Mouse (Mus musculus) CH12.LX (cell line): ENCODE measurements around the gene Adgrg5. TPM values are rescaled to one million over a fixed set of nuclear protein-coding genes. Genes with fewer than 3 reads are reported as not detected.
A peak's percentile ranks its signal among the peaks of the same experiment; 100 is the strongest.

ENCODE experiments used
- DNase-seq: peaks from one replicate; pipeline ENCODE4 v3.0.0-alpha.2; 2013; ENCODE audit errors: extremely low read depth
- H3K27ac ChIP-seq: 2 replicates; pipeline ENCODE4 v1.5.1; 2012; ENCODE audit warnings: low read depth, mild to moderate bottlenecking, control low read depth, moderate library complexity; ENCODE audit not compliant: insufficient read depth
- H3K27me3 ChIP-seq: replicated peaks from 2 replicates; pipeline ENCODE3; 2012; ENCODE audit warnings: inconsistent platforms
- H3K36me3 ChIP-seq, 2 experiments: replicated peaks in 1 of 2; 2 replicates each; pipeline versions ENCODE3 to v1.6.1; 2012; ENCODE audit warnings: inconsistent platforms in 1 of 2, low read length in 1 of 2, mild to moderate bottlenecking in 1 of 2, mixed read lengths in 1 of 2, moderate library complexity in 1 of 2; ENCODE audit not compliant: control insufficient read depth in 1 of 2, insufficient read depth in 1 of 2
- H3K4me1 ChIP-seq, 2 experiments: 2 replicates each; pipeline ENCODE4 v1.6.1; 2012; ENCODE audit warnings: inconsistent platforms in 1 of 2, moderate library complexity in 1 of 2; ENCODE audit not compliant: insufficient read depth in 2 of 2, control insufficient read depth in 1 of 2
- H3K4me2 ChIP-seq: 2 replicates; pipeline ENCODE4 v1.6.1; 2012; ENCODE audit warnings: low read depth, mild to moderate bottlenecking, control low read depth; ENCODE audit not compliant: poor library complexity, insufficient read depth, severe bottlenecking
- H3K4me3 ChIP-seq, 3 experiments: fragments of 150-350 bp in 1 of 3; sonication (generic) in 1 of 3; replicated peaks in 1 of 3; 2 replicates each; pipeline versions ENCODE3 to v1.5.1; 2011 to 2012; ENCODE audit warnings: low read depth in 2 of 3, low read length in 2 of 3, mild to moderate bottlenecking in 2 of 3, moderate library complexity in 2 of 3, control low read depth in 1 of 3, improper control_type of control experiment in 1 of 3, inconsistent platforms in 1 of 3, mixed read lengths in 1 of 3; ENCODE audit not compliant: poor library complexity in 1 of 3
- H3K79me2 ChIP-seq: replicated peaks from 2 replicates; pipeline ENCODE4 v1.6.1; 2012; ENCODE audit warnings: mild to moderate bottlenecking, moderate library complexity; ENCODE audit not compliant: control insufficient read depth, poor library complexity, insufficient read depth, severe bottlenecking; ENCODE audit errors: extremely low read depth
- H3K9ac ChIP-seq: 2 replicates; pipeline ENCODE4 v1.6.1; 2012; ENCODE audit warnings: low read depth, mild to moderate bottlenecking, control low read depth, moderate library complexity; ENCODE audit not compliant: insufficient read depth
- H3K9me3 ChIP-seq: replicated peaks from 2 replicates; pipeline ENCODE3; 2012; ENCODE audit warnings: low read length, inconsistent platforms, mixed read lengths
- CHD2 ChIP-seq: IDR thresholded peaks from 2 replicates; pipeline ENCODE4 v1.6.1; 2011; ENCODE audit warnings: low read length, improper control_type of control experiment
- CTCF ChIP-seq, 2 experiments: IDR thresholded peaks in 1 of 2; conservative IDR thresholded peaks in 1 of 2; 2 replicates each; pipeline ENCODE4 v1.5.1; 2011 to 2012; ENCODE audit warnings: low read depth in 2 of 2, low read length in 2 of 2, improper control_type of control experiment in 1 of 2, inconsistent platforms in 1 of 2, mild to moderate bottlenecking in 1 of 2, moderate library complexity in 1 of 2
- E2F4 ChIP-seq: IDR thresholded peaks from 2 replicates; pipeline ENCODE4 v1.6.1; 2011; ENCODE audit warnings: low read depth, low read length, improper control_type of control experiment; ENCODE audit not compliant: insufficient replicate concordance
- ETS1 ChIP-seq: conservative IDR thresholded peaks from 2 replicates; pipeline ENCODE4 v1.6.1; 2012; ENCODE audit warnings: low read depth, mild to moderate bottlenecking, inconsistent platforms, low read length, improper control_type of control experiment, moderate library complexity
- HCFC1 ChIP-seq: IDR thresholded peaks from 2 replicates; pipeline ENCODE4 v1.6.1; 2012; ENCODE audit warnings: low read depth, mild to moderate bottlenecking, inconsistent platforms, low read length, improper control_type of control experiment
- MAFK ChIP-seq: IDR thresholded peaks from 2 replicates; pipeline ENCODE4 v1.6.1; 2011; ENCODE audit warnings: low read length, improper control_type of control experiment; ENCODE audit not compliant: insufficient replicate concordance
- MAZ ChIP-seq: IDR thresholded peaks from 2 replicates; pipeline ENCODE4 v1.6.1; 2012; ENCODE audit warnings: low read depth, mild to moderate bottlenecking, inconsistent platforms, low read length, improper control_type of control experiment, moderate library complexity
- MEF2A ChIP-seq: IDR thresholded peaks from 2 replicates; pipeline ENCODE4 v1.6.1; 2014; ENCODE audit warnings: low read depth, mild to moderate bottlenecking, inconsistent platforms, low read length, improper control_type of control experiment, borderline replicate concordance
- MXI1 ChIP-seq: IDR thresholded peaks from 2 replicates; pipeline ENCODE4 v1.6.1; 2011; ENCODE audit warnings: mild to moderate bottlenecking, low read depth, low read length, improper control_type of control experiment
- POLR2A ChIP-seq: IDR thresholded peaks from 2 replicates; pipeline ENCODE4 v1.6.1; 2011; ENCODE audit warnings: low read depth, mild to moderate bottlenecking, improper control_type of control experiment, low read length
- SMC3 ChIP-seq: IDR thresholded peaks from 2 replicates; pipeline ENCODE4 v1.6.1; 2011; ENCODE audit warnings: low read depth, low read length, improper control_type of control experiment
- TBP ChIP-seq: conservative IDR thresholded peaks from 2 replicates; pipeline ENCODE4 v1.6.1; 2011; ENCODE audit warnings: low read depth, low read length, improper control_type of control experiment
- TCF12 ChIP-seq: IDR thresholded peaks from 2 replicates; pipeline ENCODE4 v1.6.1; 2014; ENCODE audit warnings: low read depth, mild to moderate bottlenecking, inconsistent platforms, low read length, improper control_type of control experiment
- UBTF ChIP-seq: IDR thresholded peaks from 2 replicates; pipeline ENCODE4 v1.6.1; 2012; ENCODE audit warnings: low read depth, mild to moderate bottlenecking, inconsistent platforms, low read length, improper control_type of control experiment, moderate library complexity
- ZMIZ1 ChIP-seq: IDR thresholded peaks from 2 replicates; pipeline ENCODE4 v1.6.1; 2012; ENCODE audit warnings: low read depth, mild to moderate bottlenecking, inconsistent platforms, low read length, improper control_type of control experiment
- dilution Hi-C: fragments of 300-500 bp; cut with MboI; formaldehyde crosslinking; loops from 2 replicates; pipeline ENCODE4 v1.14.3; 2020; ENCODE audit warnings: low sequenced_read_pairs; ENCODE audit not compliant: extremely low pct_unique_long_range_greater_than_20kb, extremely low pct_ligation_motif_present
- in situ Hi-C: fragments of 300-500 bp; cut with MboI; formaldehyde crosslinking; loops from 3 replicates; pipeline ENCODE4 v1.14.3; 2019; ENCODE audit warnings: low sequenced_read_pairs, low pct_ligation_motif_present, low pct_unique_long_range_greater_than_20kb, mixed read lengths
- polyA plus RNA-seq: library from polyadenylated mRNA; unstranded; fragments of >175 nt; gene quantifications from 2 replicates; pipeline ENCODE4 v1.2.1, GENCODE M21; 2012; ENCODE audit warnings: low read depth; ENCODE audit not compliant: insufficient read length
- total RNA-seq, 2 experiments: library from RNA; depleted of rRNA; stranded (reverse); fragments of 300-350 nt in 1 of 2; fragments of >200 nt in 1 of 2; gene quantifications; 2 replicates each; pipeline ENCODE4 v1.2.3; 2012 to 2014

The Adgrg5 gene
- total and polyA plus RNA-seq, 3 experiments = 0.81 to 10.0 (median 6.9) TPM

DNA sequence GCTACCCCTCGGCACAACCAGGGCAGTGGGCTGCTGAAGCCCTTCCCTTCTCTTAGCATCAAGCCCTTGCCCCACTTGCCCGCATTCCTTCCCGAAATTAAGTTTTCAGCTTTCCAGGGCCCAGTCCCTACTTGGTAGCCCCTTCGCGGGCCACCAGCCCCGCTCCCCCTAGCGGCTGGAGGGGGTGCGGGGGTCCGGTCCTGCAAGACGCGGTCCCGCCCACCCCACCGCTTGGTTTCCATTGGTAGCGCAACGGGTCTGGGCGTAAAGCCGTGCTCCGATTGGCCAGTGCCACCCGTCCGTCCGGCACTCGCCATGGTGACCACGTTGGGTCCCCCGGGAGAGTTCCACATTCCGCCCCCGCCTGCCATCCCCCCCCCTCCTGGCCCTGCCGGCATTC is 6.1 kb upstream of the Adgrg5 start:
- dilution Hi-C loops = no loop called here
- Histone ChIP-seq H3K4me1 (peaks cover 12 to 35% of the 10 kb centered on the region in 2 experiments), H3K4me3 (peak overlapping the region; percentile 59 to 70 (median 62)), H3K4me2 (peak overlapping the region; percentile 53), H3K9ac (peak overlapping the region; percentile 70), H3K27ac (no peak overlapping the region), H3K79me2 (no peaks in the 10 kb centered on the region), H3K36me3 (peaks cover 10 to 12% of the 10 kb centered on the region in 2 experiments), H3K27me3 (peaks cover 1% of the 10 kb centered on the region), H3K9me3 (peaks cover 7% of the 10 kb centered on the region)
- DNase-seq = peak; percentile 82
- in situ Hi-C loops = no loop called here
- TF ChIP-seq MAZ (peak; percentile 30; the same call in 1 of the 2 replicates), CHD2 (peak; percentile 69), TCF12 (peak; percentile 34; the same call in 1 of the 2 replicates), SMC3 (peak; percentile 21; the same call in 1 of the 2 replicates), ETS1 (no peak), MAFK (no peak), ZMIZ1 (no peak), MEF2A (peak; percentile 17; the same call in 1 of the 2 replicates), HCFC1 (peak; percentile 21; the same call in 1 of the 2 replicates), MXI1 (peak; percentile 28; the same call in 1 of the 2 replicates), E2F4 (no peak), CTCF (conservative IDR thresholded peaks at IDR 0.05 in 1 of 2, IDR thresholded peaks at IDR 0.05 in 1 of 2; ENCODE audit: low read depth in 2 of 2, low read length in 2 of 2) (peak in 1 of 2 experiments; percentile 72; a peak in 2 of 4 replicates)

DNA sequence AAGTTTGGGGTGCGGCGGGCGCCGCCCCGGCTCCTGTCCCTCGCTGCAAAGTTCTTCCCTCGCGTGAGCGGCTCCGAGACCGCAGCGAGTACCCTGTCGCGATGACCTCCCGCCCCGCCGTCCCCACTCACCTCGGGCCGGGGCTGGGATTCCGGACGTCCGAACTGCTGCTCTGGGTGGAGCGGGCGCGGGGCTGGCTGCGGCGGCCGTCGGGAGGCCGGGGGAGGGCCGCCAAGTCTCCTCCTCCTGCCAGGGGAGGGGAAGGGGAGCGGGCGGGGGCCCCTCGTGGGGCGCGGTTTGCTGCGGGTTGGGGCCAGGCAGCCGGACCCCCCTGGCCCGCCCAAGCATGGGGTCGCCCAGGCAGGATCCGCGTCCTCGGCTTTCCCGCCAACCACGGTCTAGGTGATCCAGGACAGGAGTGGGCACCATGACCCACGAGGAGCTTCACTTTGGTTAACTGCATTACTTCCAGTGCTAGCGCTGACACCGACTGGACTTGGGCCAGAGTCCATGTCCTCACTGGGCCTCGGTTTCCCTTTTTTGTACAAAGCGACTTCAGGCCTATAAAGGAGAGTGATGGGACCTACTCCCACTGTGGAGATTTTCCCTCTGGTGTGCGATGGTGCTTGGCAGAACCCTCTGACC is 5.5 kb upstream of the Adgrg5 start, which contains the start of gene Ccdc102a:
TSS of gene Ccdc102a (minus strand) at position 248 of the 645 bp plus-strand sequence.
- Histone ChIP-seq H3K27ac (no peak within 1 kb of the TSS), H3K4me3 (peak within 1 kb of the TSS; percentile 59 to 70 (median 62))
- TF ChIP-seq UBTF (no peak), TBP (no peak), POLR2A (0 out of 2 replicates have a peak, but pooled peaks have one; percentile 33)

More for the DNA sequence above, 5.5 kb upstream of the Adgrg5 start, which contains the start of gene Ccdc102a:
- Histone ChIP-seq H3K27me3 (peaks cover 1% of the 10 kb centered on the region), H3K4me1 (peaks cover 16 to 40% of the 10 kb centered on the region in 2 experiments), H3K36me3 (peaks cover 7 to 8% of the 10 kb centered on the region in 2 experiments), H3K9ac (peak within 1 kb of the TSS; percentile 70), H3K4me2 (peak within 1 kb of the TSS; percentile 58), H3K9me3 (peaks cover 5% of the 10 kb centered on the region), H3K79me2 (no peaks in the 10 kb centered on the region)
- DNase-seq = no peak
- dilution Hi-C loops (no loop called here), in situ Hi-C loops (no loop called here)
